ENCODE assay signal across 8 mouse cellular contexts in genomic region chr4:122954680-122955411, GRCm38 (mm10). TPM values are rescaled to one million over a fixed set of nuclear protein-coding genes. Genes with fewer than 3 reads are reported as not detected.
DNase-seq lines count a peak whose midpoint lies in the region; ATAC-seq and TF ChIP-seq lines count a peak whose summit lies in the region.

No protein-coding gene starts in this region.

- peak overlapping the region; percentile 91 for H3K4me3 ChIP-seq in megakaryocyte, embryonic 14.5 days (replicated peaks)
- H3K4me3 ChIP-seq in forebrain, embryonic 16.5 days (replicated peaks; ENCODE audit: low read length): peak overlapping the region; percentile 28
- no peak overlapping the region for H3K4me3 ChIP-seq in lung, adult 2 months (replicated peaks; ENCODE audit: extremely low read depth, low read depth, low read length)
- peak overlapping the region; percentile 4; the same call in 1 of the 2 replicates for H3K4me3 ChIP-seq in stomach, postnatal 0 days (ENCODE audit: low read depth, low read length)

- peak; percentile 37 for DNase-seq in lung, adult 2 months
- no peak for DNase-seq in stomach, postnatal 0 days (ENCODE audit: low spot score)
- DNase-seq in adrenal gland, postnatal 4 days (ENCODE audit: low spot score in 2 of 2): no peak
- DNase-seq in urinary bladder, postnatal 10 days (ENCODE audit: low spot score): no peak
- DNase-seq in heart, postnatal 10 days: no peak

- H3K9me3 ChIP-seq in megakaryocyte, embryonic 14.5 days: no peaks in the 10 kb centered on the region
- H3K9me3 ChIP-seq in forebrain, embryonic 16.5 days (ENCODE audit: control insufficient read depth, low read length): no peaks in the 10 kb centered on the region
- H3K9me3 ChIP-seq in stomach, postnatal 0 days (ENCODE audit: control insufficient read depth, low read length): no peaks in the 10 kb centered on the region

- H3K27ac ChIP-seq in forebrain, embryonic 16.5 days (ENCODE audit: low read length): peak overlapping the region; percentile 80
- H3K27ac ChIP-seq in stomach, postnatal 0 days (replicated peaks): peak overlapping the region; percentile 82

- H3K9ac ChIP-seq in forebrain, embryonic 16.5 days (replicated peaks; ENCODE audit: low read depth, low read length): peak overlapping the region; percentile 55
- 0 out of 2 replicates have a peak overlapping the region, but pooled peaks have one; percentile 8 for H3K9ac ChIP-seq in stomach, postnatal 0 days (ENCODE audit: low read length)

- TF ChIP-seq EP300 in stomach, postnatal 0 days (optimal IDR thresholded peaks at IDR 0.05): no peak

- TF ChIP-seq CTCF in lung, adult 2 months (IDR thresholded peaks at IDR 0.05; ENCODE audit: insufficient read depth, low read length): no peak
- no peak for TF ChIP-seq CTCF in stomach, postnatal 0 days (IDR thresholded peaks at IDR 0.05; ENCODE audit: low read depth)

- intact Hi-C loops in heart, postnatal 10 days (cut with DNase I): no loop called here

- H3K27me3 ChIP-seq in megakaryocyte, embryonic 14.5 days (replicated peaks): peaks cover 12% of the 10 kb centered on the region
- no peaks in the 10 kb centered on the region for H3K27me3 ChIP-seq in forebrain, embryonic 16.5 days (replicated peaks; ENCODE audit: control insufficient read depth, insufficient read depth, low read length)
- no peaks in the 10 kb centered on the region for H3K27me3 ChIP-seq in stomach, postnatal 0 days (ENCODE audit: control insufficient read depth, insufficient read depth, low read length)

- H3K4me1 ChIP-seq in megakaryocyte, embryonic 14.5 days: peaks cover 46% of the 10 kb centered on the region
- peaks cover 29% of the 10 kb centered on the region for H3K4me1 ChIP-seq in forebrain, embryonic 16.5 days (replicated peaks; ENCODE audit: control insufficient read depth, insufficient read depth, low read length)
- H3K4me1 ChIP-seq in lung, adult 2 months (ENCODE audit: control insufficient read depth, insufficient read depth, low read length): 0 out of 2 replicates have a peak, but pooled peaks cover 5% of the 10 kb centered on the region
- H3K4me1 ChIP-seq in stomach, postnatal 0 days (replicated peaks; ENCODE audit: control insufficient read depth, insufficient read depth): peaks cover 6% of the 10 kb centered on the region; the same call in 1 of the 2 replicates

- TF ChIP-seq POLR2A in lung, adult 2 months (IDR thresholded peaks at IDR 0.05; ENCODE audit: borderline replicate concordance, extremely low read depth, low read depth, low read length): no peak

- peak overlapping the region; percentile 44 for H3K4me2 ChIP-seq in forebrain, embryonic 16.5 days (ENCODE audit: low read length)
- H3K4me2 ChIP-seq in stomach, postnatal 0 days (replicated peaks; ENCODE audit: low read depth): peak overlapping the region; percentile 48

- 57% methylated on average over 5 of the region's 5 CpGs for WGBS in forebrain, embryonic 16.5 days
- WGBS in lung, adult 2 months: 51% methylated on average over 5 of the region's 5 CpGs
- WGBS in stomach, postnatal 0 days: 51% methylated on average over 5 of the region's 5 CpGs

- H3K36me3 ChIP-seq in megakaryocyte, embryonic 14.5 days (replicated peaks; ENCODE audit: low read length): peaks cover 33% of the 10 kb centered on the region
- H3K36me3 ChIP-seq in forebrain, embryonic 16.5 days (ENCODE audit: control insufficient read depth, insufficient read depth): no peaks in the 10 kb centered on the region
- H3K36me3 ChIP-seq in stomach, postnatal 0 days (ENCODE audit: control insufficient read depth, insufficient read depth, low read length): no peaks in the 10 kb centered on the region

- no peak for ATAC-seq in megakaryocyte, adult 5-6 weeks (ENCODE audit: poor library complexity, severe bottlenecking)
- ATAC-seq in forebrain, embryonic 16.5 days: peak; percentile 4
- peak; percentile 82 for ATAC-seq in stomach, postnatal 0 days (ENCODE audit: low FRiP score, low TSS enrichment)

RNA-seq across cellular contexts. Expression of gene Mfsd2a, which starts 6.1 kb away (rescaled TPM):
- polyA plus RNA-seq in megakaryocyte, embryonic 14.5 days (2012; ENCODE audit: insufficient read depth, low replicate concordance): 0.12 and 14.4 TPM in 2 replicates
- total RNA-seq in megakaryocyte, adult 5-6 weeks (2015): 0.14 TPM in 1 of 2 replicates, not detected in the other
- 0.15 and 0.16 TPM in 2 replicates for total RNA-seq in megakaryocyte, adult 5-6 weeks (2017)
- 34.3 and 37.2 TPM in 2 replicates for polyA plus RNA-seq in forebrain, embryonic 16.5 days (2015; fragmentation: Nextera tagmentation; extraction: Ambion mirVana)
- 7.2 and 11.3 TPM in 2 replicates for polyA plus RNA-seq in lung, adult 2 months (2012; rRNA removed)
- 6.8 and 7.1 TPM in 2 replicates for polyA plus RNA-seq in stomach, postnatal 0 days (2015; fragmentation: Nextera tagmentation; extraction: Ambion mirVana)
- under 1 TPM; 0.59 to 0.90 TPM for total RNA-seq in adrenal gland, postnatal 4 days (2021)
- total RNA-seq in heart, postnatal 10 days (2021): 1 to 10 TPM in 1 of 2 experiments, under 1 TPM in 1; 0.12 to 2.3 TPM

RNA-seq across cellular contexts. Expression of gene Mycl, which starts 40.6 kb away (rescaled TPM):
- polyA plus RNA-seq in megakaryocyte, embryonic 14.5 days (2012; ENCODE audit: insufficient read depth, low replicate concordance): not detected in 2 replicates
- total RNA-seq in megakaryocyte, adult 5-6 weeks (2015): 2.6 and 4.0 TPM in 2 replicates
- 0.81 and 3.3 TPM in 2 replicates for total RNA-seq in megakaryocyte, adult 5-6 weeks (2017)
- polyA plus RNA-seq in forebrain, embryonic 16.5 days (2015; fragmentation: Nextera tagmentation; extraction: Ambion mirVana): 71.6 and 85.9 TPM in 2 replicates
- polyA plus RNA-seq in lung, adult 2 months (2012; rRNA removed): 8.1 and 11.7 TPM in 2 replicates
- polyA plus RNA-seq in stomach, postnatal 0 days (2015; fragmentation: Nextera tagmentation; extraction: Ambion mirVana): 14.2 and 17.4 TPM in 2 replicates
- total RNA-seq in adrenal gland, postnatal 4 days (2021): 1 to 10 TPM; 2.8 to 2.9 TPM
- under 1 TPM; 0.22 to 0.84 TPM for total RNA-seq in heart, postnatal 10 days (2021)
